Mouse (Mus musculus) olfactory bulb, adult 2 months (tissue): ENCODE measurements around the gene Atp2a2.

Source experiments
- CTCF ChIP-seq: fragments of 200-500 bp; IDR thresholded peaks from 2 replicates; pipeline ENCODE4 v1.5.1; 2012; ENCODE audit warnings: low read depth, mild to moderate bottlenecking, low read length, moderate library complexity; ENCODE audit not compliant: insufficient read depth
- POLR2A ChIP-seq: fragments of 200-500 bp; IDR thresholded peaks from 2 replicates; pipeline ENCODE4 v1.6.1; 2012; ENCODE audit warnings: mild to moderate bottlenecking, low read depth, low read length, moderate library complexity; ENCODE audit not compliant: insufficient read depth

- TF ChIP-seq CTCF (no peak), POLR2A (no peak)
Measured at GRCm38 (mm10) chr5:122518247-122518646, 16.2 kb upstream of the Atp2a2 start.
